In the genomic region with DNA sequence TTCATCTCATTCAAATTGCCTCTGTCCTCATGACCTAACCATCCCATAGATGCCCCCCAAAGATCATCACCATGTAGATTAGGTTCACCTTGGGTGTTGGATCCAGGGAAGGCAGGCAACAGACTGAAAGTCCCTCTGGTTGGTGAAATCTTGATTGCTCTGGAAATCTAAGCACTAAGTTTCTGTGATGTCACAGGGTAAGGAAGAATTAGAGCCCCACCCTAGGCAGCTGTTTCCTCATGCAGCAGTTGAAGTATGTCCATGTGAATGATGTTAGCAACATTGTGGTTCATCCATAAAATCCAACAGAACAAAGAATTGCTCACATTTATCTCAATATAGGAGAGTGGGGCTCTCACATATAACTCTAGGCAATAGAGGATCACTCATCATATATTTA, we compare ENCODE assay signal across 23 mouse cellular contexts.
"Had no signal": no experiment of that assay in that cellular context is flagged by ENCODE, and none has a peak within 500 bp of the region (broad histone marks: within the 10 kb centered on the region; RNA-seq: fewer than 3 reads in every experiment).

No protein-coding gene starts in this region.

- DNase-seq: kidney, adult 11 months; kidney, adult 8-10 months; kidney, postnatal 10 days; kidney, postnatal 36 days; liver; lung, adult 18-20 months; retina, postnatal 1 day; right cerebral cortex, postnatal 25 days; spleen, adult 18-20 months; thymus, adult 2 months; thymus, postnatal 14 days; thymus, postnatal 4 days had no signal

- H3K4me2 ChIP-seq: kidney, embryonic 15.5 days; limb, embryonic 13.5 days; liver, embryonic 12.5 days; liver, embryonic 15.5 days; lung, embryonic 15.5 days; midbrain, embryonic 13.5 days; neural tube, embryonic 13.5 days; stomach, embryonic 15.5 days had no signal

- H3K9ac ChIP-seq: kidney, embryonic 15.5 days; limb, embryonic 13.5 days; liver, embryonic 12.5 days; liver, embryonic 15.5 days; lung, embryonic 15.5 days; midbrain, embryonic 13.5 days; neural tube, embryonic 13.5 days; stomach, embryonic 15.5 days had no signal

- H3K4me1 ChIP-seq: kidney, embryonic 15.5 days; limb, embryonic 13.5 days; liver, embryonic 12.5 days; liver, embryonic 15.5 days; stomach, embryonic 15.5 days had no signal

- H3K9me3 ChIP-seq: kidney, embryonic 15.5 days; limb, embryonic 10.5 days; limb, embryonic 13.5 days; liver, embryonic 12.5 days; liver, embryonic 15.5 days; lung, embryonic 15.5 days; midbrain, embryonic 13.5 days; neural tube, embryonic 13.5 days; stomach, embryonic 15.5 days had no signal

- H3K36me3 ChIP-seq: kidney, embryonic 15.5 days; limb, embryonic 10.5 days; limb, embryonic 13.5 days; liver, embryonic 12.5 days; liver, embryonic 15.5 days; lung, embryonic 15.5 days; midbrain, embryonic 13.5 days; neural tube, embryonic 13.5 days; stomach, embryonic 15.5 days had no signal

- ATAC-seq: liver, embryonic 12.5 days; midbrain, embryonic 13.5 days; midbrain, embryonic 16.5 days had no signal

- H3K27ac ChIP-seq: kidney, embryonic 15.5 days; limb, embryonic 10.5 days; limb, embryonic 13.5 days; liver, embryonic 12.5 days; liver, embryonic 15.5 days; lung, embryonic 15.5 days; midbrain, embryonic 13.5 days; neural tube, embryonic 13.5 days; stomach, embryonic 15.5 days had no signal

- H3K27me3 ChIP-seq: kidney, embryonic 15.5 days; limb, embryonic 13.5 days; liver, embryonic 12.5 days; liver, embryonic 15.5 days; lung, embryonic 15.5 days; midbrain, embryonic 13.5 days; neural tube, embryonic 13.5 days; stomach, embryonic 15.5 days had no signal

- H3K4me3 ChIP-seq: kidney, embryonic 15.5 days; limb, embryonic 10.5 days; limb, embryonic 13.5 days; liver, embryonic 12.5 days; liver, embryonic 15.5 days; lung, embryonic 15.5 days; midbrain, embryonic 13.5 days; myocyte; neural tube, embryonic 13.5 days; stomach, embryonic 15.5 days had no signal
